Mouse (Mus musculus): ENCODE results near the gene Mon1b. TPM values are rescaled to one million over a fixed set of nuclear protein-coding genes. Genes with fewer than 3 reads are reported as not detected.

Mon1b gene
- polyA plus RNA-seq (2016; fragmentation: Nextera tagmentation; extraction: Ambion mirVana): 6.1 TPM in 2 replicates

DNA sequence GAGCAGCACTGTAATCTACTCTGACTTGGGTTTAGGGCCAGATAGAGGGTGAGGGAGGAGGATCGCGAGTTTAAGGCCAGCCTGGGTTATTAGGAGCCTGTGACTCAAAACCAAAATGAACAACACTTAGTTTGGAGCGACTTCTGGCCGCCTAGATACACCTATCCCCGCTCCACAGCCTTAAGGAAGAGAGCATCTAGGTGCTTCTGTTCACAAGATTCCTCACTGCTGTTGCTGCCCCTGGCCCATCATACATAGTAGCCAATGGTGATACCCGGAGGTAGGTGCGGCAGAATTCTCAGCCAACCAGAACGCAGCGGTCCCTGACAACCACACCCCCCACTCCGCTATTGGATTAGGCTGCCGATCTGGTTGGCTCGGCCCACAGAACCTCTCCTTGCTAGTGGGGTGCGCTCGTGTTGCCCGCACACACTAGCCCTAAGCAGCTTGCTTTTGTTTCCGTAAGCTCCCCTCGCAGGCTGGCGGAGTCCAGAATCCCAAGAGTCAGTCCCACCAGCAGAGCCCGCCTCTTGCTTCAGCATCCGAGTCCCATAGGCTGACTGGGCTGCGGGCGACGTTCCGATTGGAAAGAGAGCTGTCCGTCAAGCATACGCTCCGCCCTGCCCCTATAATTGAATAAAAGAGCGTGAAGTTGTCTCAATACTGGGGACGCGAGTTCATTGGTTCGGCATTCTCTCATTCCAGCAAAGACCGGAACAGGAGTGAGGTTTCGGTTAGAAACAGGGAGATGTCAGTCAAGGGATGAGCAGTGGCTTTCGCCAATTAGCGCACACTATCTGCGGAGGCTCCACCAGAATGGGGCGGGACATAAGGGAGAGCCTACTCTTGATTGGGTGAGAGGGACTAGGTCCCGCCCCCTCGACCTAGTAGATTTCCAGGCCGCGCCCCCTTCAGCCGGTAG is at the start of gene Mon1b:
Gene Mon1b (plus strand): TSS at position 918 of the 922 bp plus-strand sequence.
- H3K36me3 ChIP-seq: peaks cover 24% of the 10 kb centered on the region
- peak; percentile 98 for ATAC-seq (ENCODE audit: insufficient number of reproducible peaks, low FRiP score)
- H3K27me3 ChIP-seq (replicated peaks): no peaks in the 10 kb centered on the region
- H3K4me2 ChIP-seq: peak within 1 kb of the TSS; percentile 99
- H3K9ac ChIP-seq: peak within 1 kb of the TSS; percentile 80
- peak within 1 kb of the TSS; percentile 74 for H3K4me3 ChIP-seq
- H3K27ac ChIP-seq (ENCODE audit: poor library complexity, severe bottlenecking): peak within 1 kb of the TSS; percentile 86
- under 1% methylated on average over 42 of the region's 42 CpGs for WGBS
- peaks cover 17% of the 10 kb centered on the region for H3K4me1 ChIP-seq (replicated peaks)
- no peaks in the 10 kb centered on the region for H3K9me3 ChIP-seq (replicated peaks)

DNA sequence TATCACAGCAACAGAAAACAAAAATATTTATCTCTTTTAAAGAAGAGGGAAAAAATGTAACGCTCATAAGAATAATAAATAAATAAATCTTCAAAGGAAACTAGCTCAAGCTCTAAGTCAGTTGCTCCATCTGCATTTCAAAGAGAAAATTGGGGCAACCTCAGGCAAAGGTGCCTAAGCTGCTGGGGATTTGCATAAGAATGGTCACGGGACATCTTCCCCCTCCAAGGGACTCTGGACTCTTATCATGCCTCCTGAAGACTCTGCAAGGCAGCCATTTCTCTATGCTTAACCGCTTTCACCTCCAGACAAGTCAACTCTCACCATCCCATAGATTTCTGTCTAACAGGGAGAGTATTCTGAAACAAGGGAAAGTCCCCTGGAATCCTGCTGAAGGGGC is 37.0 kb upstream of the Mon1b start:
- Histone ChIP-seq H3K4me3 (no peak overlapping the region), H3K9ac (no peak overlapping the region), H3K36me3 (no peaks in the 10 kb centered on the region), H3K9me3 (replicated peaks) (no peaks in the 10 kb centered on the region), H3K4me1 (replicated peaks) (no peaks in the 10 kb centered on the region), H3K27me3 (replicated peaks) (no peaks in the 10 kb centered on the region), H3K27ac (ENCODE audit: poor library complexity, severe bottlenecking) (no peak overlapping the region), H3K4me2 (no peak overlapping the region)
- ATAC-seq (ENCODE audit: insufficient number of reproducible peaks, low FRiP score): no peak
- WGBS: 43% methylated on average over 3 of the region's 3 CpGs

DNA sequence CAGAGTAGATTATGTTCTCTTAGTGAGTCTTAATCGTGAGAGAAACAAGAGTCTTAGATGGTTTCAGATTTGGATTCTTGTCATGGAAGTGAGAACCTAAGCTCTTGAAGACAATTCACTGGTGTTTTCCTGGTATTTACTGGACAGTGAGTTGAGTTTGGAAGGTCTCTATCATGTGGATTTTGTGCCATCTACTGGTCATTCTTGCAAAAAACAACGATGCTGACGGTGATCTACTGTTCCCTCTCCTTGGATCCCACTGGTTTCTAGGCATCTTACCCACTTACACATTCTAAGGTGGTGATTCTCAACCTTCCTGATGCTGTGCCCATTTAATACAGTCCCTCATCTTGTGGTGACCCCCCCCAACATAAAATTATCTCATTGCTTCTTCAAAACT is 2.8 kb upstream of the Mon1b start:
- Histone ChIP-seq H3K9ac (no peak overlapping the region), H3K27ac (ENCODE audit: poor library complexity, severe bottlenecking) (no peak overlapping the region), H3K27me3 (replicated peaks) (no peaks in the 10 kb centered on the region), H3K4me2 (no peak overlapping the region), H3K9me3 (replicated peaks) (no peaks in the 10 kb centered on the region), H3K4me3 (no peak overlapping the region), H3K36me3 (peaks cover under 1% of the 10 kb centered on the region; the same call in 1 of the 2 replicates), H3K4me1 (replicated peaks) (peaks cover 17% of the 10 kb centered on the region)
- no peak for ATAC-seq (ENCODE audit: insufficient number of reproducible peaks, low FRiP score)
- WGBS: 5% methylated on average over 3 of the region's 3 CpGs

- Histone ChIP-seq H3K27me3 (replicated peaks) (no peaks in the 10 kb centered on the region), H3K36me3 (peaks cover 16% of the 10 kb centered on the region), H3K4me3 (peak overlapping the region; percentile 74), H3K9ac (no peak overlapping the region), H3K9me3 (replicated peaks) (no peaks in the 10 kb centered on the region), H3K4me2 (peak overlapping the region; percentile 70), H3K4me1 (replicated peaks) (peaks cover 17% of the 10 kb centered on the region), H3K27ac (ENCODE audit: poor library complexity, severe bottlenecking) (no peak overlapping the region)
- 24% methylated on average over 12 of the region's 12 CpGs for WGBS
- ATAC-seq (ENCODE audit: insufficient number of reproducible peaks, low FRiP score): no peak
These were observed 1.2 kb upstream of the Mon1b start for GRCm38 (mm10) chr8:113634161-113634560.

DNA sequence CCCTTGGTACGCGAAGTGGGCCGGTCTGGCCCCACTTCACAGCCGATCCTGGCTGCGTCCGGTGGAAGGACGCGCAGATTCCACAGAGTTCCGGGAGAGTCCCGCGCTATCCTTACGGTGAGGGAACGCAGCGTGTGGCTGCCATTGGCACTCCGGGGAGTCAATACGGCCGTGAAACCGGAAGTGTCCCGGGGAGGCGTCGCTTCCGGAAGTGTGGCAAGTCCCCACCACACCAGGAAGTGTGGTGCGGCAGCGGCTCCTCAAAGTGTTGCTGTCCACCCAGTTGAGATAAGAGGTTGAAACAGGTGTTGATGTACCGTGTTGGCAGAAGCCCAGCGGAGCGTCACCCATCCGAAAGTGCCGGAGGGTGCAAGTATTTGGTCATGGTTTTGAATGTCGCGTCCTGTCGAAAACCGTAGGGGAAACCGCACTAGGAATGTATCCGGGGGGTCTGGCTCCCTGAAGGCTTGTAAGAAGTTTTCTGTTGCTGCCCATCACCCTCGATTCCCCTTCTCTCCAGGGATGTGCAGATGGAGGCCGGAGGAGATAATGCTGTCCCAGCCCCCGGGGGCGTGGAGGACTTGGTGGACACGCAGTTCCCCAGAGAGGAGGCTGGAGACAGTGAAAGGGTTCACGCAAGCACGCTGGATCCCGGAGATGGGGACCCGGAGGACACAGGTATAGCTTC is 349 bp downstream of the Mon1b start:
- Histone ChIP-seq H3K4me1 (replicated peaks) (peaks cover 17% of the 10 kb centered on the region), H3K4me3 (peak overlapping the region; percentile 74), H3K27me3 (replicated peaks) (no peaks in the 10 kb centered on the region), H3K27ac (ENCODE audit: poor library complexity, severe bottlenecking) (peak overlapping the region; percentile 86), H3K9me3 (replicated peaks) (no peaks in the 10 kb centered on the region), H3K4me2 (peak overlapping the region; percentile 99), H3K9ac (peak overlapping the region; percentile 80), H3K36me3 (peaks cover 31% of the 10 kb centered on the region)
- ATAC-seq (ENCODE audit: insufficient number of reproducible peaks, low FRiP score): peak; percentile 81
- under 1% methylated on average over 44 of the region's 44 CpGs for WGBS

- Histone ChIP-seq H3K4me3 (peak overlapping the region; percentile 74), H3K9me3 (replicated peaks) (no peaks in the 10 kb centered on the region), H3K36me3 (peaks cover 36% of the 10 kb centered on the region), H3K27ac (ENCODE audit: poor library complexity, severe bottlenecking) (peak overlapping the region; percentile 86; the same call in 1 of the 2 replicates), H3K4me2 (peak overlapping the region; percentile 99), H3K4me1 (replicated peaks) (peaks cover 17% of the 10 kb centered on the region), H3K27me3 (replicated peaks) (no peaks in the 10 kb centered on the region), H3K9ac (peak overlapping the region; percentile 80)
- no peak for ATAC-seq (ENCODE audit: insufficient number of reproducible peaks, low FRiP score)
- 40% methylated on average over 5 of the region's 5 CpGs for WGBS
These were observed 867 bp downstream of the Mon1b start for GRCm38 (mm10) chr8:113636280-113636628.

DNA sequence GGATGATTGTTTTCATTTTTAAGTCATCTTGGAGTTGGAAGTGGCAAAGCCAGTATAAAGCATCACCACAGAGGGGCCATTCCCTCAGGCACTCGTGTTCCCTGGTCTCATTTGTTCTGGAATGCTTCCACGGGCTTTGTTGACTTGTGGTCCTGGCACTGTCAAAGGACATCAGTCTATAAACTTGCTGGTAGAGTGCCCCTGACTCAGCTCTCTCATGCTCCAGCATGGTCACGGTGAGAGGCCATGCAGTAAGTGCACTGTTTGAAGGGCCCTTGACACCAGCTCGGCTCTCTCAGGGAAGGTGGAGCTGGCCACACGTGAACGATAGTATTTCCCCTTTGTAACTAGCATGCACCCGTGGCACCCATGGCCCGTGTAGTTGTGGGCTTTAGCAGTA is 5.0 kb downstream of the Mon1b start:
- Histone ChIP-seq H3K4me1 (replicated peaks) (peaks cover 14% of the 10 kb centered on the region), H3K27me3 (replicated peaks) (no peaks in the 10 kb centered on the region), H3K36me3 (peaks cover 54% of the 10 kb centered on the region), H3K4me2 (no peak overlapping the region), H3K4me3 (no peak overlapping the region), H3K9me3 (replicated peaks) (no peaks in the 10 kb centered on the region), H3K27ac (ENCODE audit: poor library complexity, severe bottlenecking) (no peak overlapping the region), H3K9ac (no peak overlapping the region)
- 83% methylated on average over 8 of the region's 8 CpGs for WGBS
- ATAC-seq (ENCODE audit: insufficient number of reproducible peaks, low FRiP score): no peak

- no peaks in the 10 kb centered on the region for H3K9me3 ChIP-seq (replicated peaks)
- no peak within 1 kb of the TSS for H3K4me2 ChIP-seq
- no peaks in the 10 kb centered on the region for H3K27me3 ChIP-seq (replicated peaks)
- H3K4me3 ChIP-seq: no peak within 1 kb of the TSS
- 0 out of 2 replicates have a peak, but pooled peaks cover 2% of the 10 kb centered on the region for H3K4me1 ChIP-seq (replicated peaks)
- H3K36me3 ChIP-seq: peaks cover 51% of the 10 kb centered on the region
- ATAC-seq (ENCODE audit: insufficient number of reproducible peaks, low FRiP score): no peak
- no peak within 1 kb of the TSS for H3K27ac ChIP-seq (ENCODE audit: poor library complexity, severe bottlenecking)
- 91% methylated on average over 16 of the region's 16 CpGs for WGBS
- H3K9ac ChIP-seq: no peak within 1 kb of the TSS
These were observed 7.5 kb downstream of the Mon1b start, which contains the start of gene Syce1l for GRCm38 (mm10) chr8:113642926-113643325. TSS of gene Syce1l (plus strand) at chr8:113643213.

DNA sequence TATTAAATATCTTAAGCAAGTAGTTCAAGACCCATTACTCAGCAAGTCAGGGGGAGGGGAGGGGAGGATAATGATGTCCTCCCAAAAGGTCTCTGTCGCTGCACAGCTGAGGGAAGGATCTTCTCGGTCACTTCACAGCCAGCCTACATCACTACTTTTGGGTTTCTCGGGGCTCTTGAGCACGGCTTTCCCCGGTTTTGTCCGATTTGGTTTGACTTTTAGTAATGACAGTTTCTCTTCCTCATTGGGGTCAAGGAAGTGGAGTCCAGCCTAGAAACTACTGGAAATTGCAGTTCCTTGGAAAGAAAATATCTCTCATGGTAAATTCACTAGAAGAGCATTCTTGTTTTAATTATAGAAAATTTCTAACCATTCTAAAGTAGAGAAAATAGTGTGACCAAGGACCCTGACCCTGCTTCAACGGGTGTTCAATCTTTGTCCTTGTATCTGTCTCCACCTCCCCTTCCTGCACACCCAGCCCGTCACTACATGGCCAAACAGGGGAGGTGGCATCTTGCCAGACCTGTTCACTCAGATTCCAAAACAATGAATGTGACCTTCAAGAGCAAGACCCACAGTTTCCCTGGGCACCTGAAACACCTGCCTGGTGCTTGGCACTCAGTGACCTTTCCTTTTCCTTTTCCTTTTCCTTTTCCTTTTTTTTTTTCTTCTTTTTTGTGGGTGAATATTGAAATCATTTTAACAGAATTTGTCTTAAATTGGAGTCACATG is 8.3 kb downstream of the Mon1b start:
- Histone ChIP-seq H3K27ac (ENCODE audit: poor library complexity, severe bottlenecking) (no peak overlapping the region), H3K4me2 (no peak overlapping the region), H3K4me3 (no peak overlapping the region), H3K36me3 (peaks cover 44% of the 10 kb centered on the region), H3K9ac (no peak overlapping the region), H3K4me1 (replicated peaks) (0 out of 2 replicates have a peak, but pooled peaks cover 2% of the 10 kb centered on the region), H3K9me3 (replicated peaks) (no peaks in the 10 kb centered on the region), H3K27me3 (replicated peaks) (no peaks in the 10 kb centered on the region)
- no peak for ATAC-seq (ENCODE audit: insufficient number of reproducible peaks, low FRiP score)
- WGBS: 79% methylated on average over 8 of the region's 8 CpGs

GRCm38 (mm10) chr8:113645220-113645619 is 9.8 kb downstream of the Mon1b start:
- Histone ChIP-seq H3K4me2 (no peak overlapping the region), H3K27ac (ENCODE audit: poor library complexity, severe bottlenecking) (no peak overlapping the region), H3K27me3 (replicated peaks) (no peaks in the 10 kb centered on the region), H3K4me3 (no peak overlapping the region), H3K9me3 (replicated peaks) (no peaks in the 10 kb centered on the region), H3K4me1 (replicated peaks) (0 out of 2 replicates have a peak, but pooled peaks cover 2% of the 10 kb centered on the region), H3K36me3 (peaks cover 28% of the 10 kb centered on the region), H3K9ac (no peak overlapping the region)
- no peak for ATAC-seq (ENCODE audit: insufficient number of reproducible peaks, low FRiP score)
- 67% methylated on average over 5 of the region's 5 CpGs for WGBS

Measured in heart, embryonic 12.5 days (tissue).